Mouse (Mus musculus) embryonic facial prominence, embryonic 15.5 days (tissue): ENCODE measurements around the gene Sinhcaf. TPM values are rescaled to one million over a fixed set of nuclear protein-coding genes. Genes with fewer than 3 reads are reported as not detected.
"Not testable (repeated sequence)": the region's sequence is repeated elsewhere in the genome, so short reads cannot be mapped to it uniquely, and the experiment has no call there.

Source experiments
- ATAC-seq: fragments of 200-750 bp; cut with Nextera tagmentation; 2 replicates; pipeline ENCODE4 v1.8.0; 2017; ENCODE audit warnings: low read depth, moderate TSS enrichment; ENCODE audit not compliant: insufficient number of reproducible peaks, low FRiP score, low TSS enrichment
- H3K27ac ChIP-seq: fragments of 300-500 bp; sonication (generic); replicated peaks from 2 replicates; pipeline ENCODE4 v1.5.1; 2015; ENCODE audit warnings: mild to moderate bottlenecking, inconsistent platforms
- H3K27me3 ChIP-seq: fragments of 300-500 bp; sonication (generic); 2 replicates; pipeline ENCODE4 v1.6.1; 2015; ENCODE audit warnings: inconsistent platforms
- H3K36me3 ChIP-seq: fragments of 300-500 bp; sonication (generic); 2 replicates; pipeline ENCODE4 v1.6.1; 2015; ENCODE audit warnings: mild to moderate bottlenecking, inconsistent platforms
- H3K4me1 ChIP-seq: fragments of 300-500 bp; sonication (generic); 2 replicates; pipeline ENCODE4 v1.6.1; 2015; ENCODE audit warnings: inconsistent platforms
- H3K4me2 ChIP-seq: fragments of 300-500 bp; sonication (generic); replicated peaks from 2 replicates; pipeline ENCODE4 v1.6.1; 2015; ENCODE audit warnings: mild to moderate bottlenecking, inconsistent platforms
- H3K4me3 ChIP-seq: fragments of 300-500 bp; sonication (generic); replicated peaks from 2 replicates; pipeline ENCODE4 v1.5.1; 2015; ENCODE audit warnings: mild to moderate bottlenecking, inconsistent platforms
- H3K9ac ChIP-seq: fragments of 300-500 bp; sonication (generic); 2 replicates; pipeline ENCODE4 v1.6.1; 2015; ENCODE audit warnings: inconsistent platforms
- H3K9me3 ChIP-seq: fragments of 300-500 bp; sonication (generic); replicated peaks from 2 replicates; pipeline ENCODE4 v1.6.1; 2016; ENCODE audit warnings: inconsistent platforms
- WGBS: fragments of 180-500 bp; shearing (Covaris S2); methylation state at CpG from one replicate; pipeline ENCODE4 v1.1.7; 2015; 5-methylcytosine and 5-hydroxymethylcytosine counted together
- polyA plus RNA-seq: library from polyadenylated mRNA; unstranded; fragments of >200 nt; fragmentation: Nextera tagmentation; extraction: Ambion mirVana; gene quantifications from 2 replicates; pipeline ENCODE4 v1.2.1, GENCODE M21; 2015

Sinhcaf gene
- polyA plus RNA-seq, 1 experiment from 2014 or later: 76.4 TPM

GRCm38 (mm10) chr6:148944767-148945508 lies 1.3 kb downstream of the Sinhcaf start:
- Histone ChIP-seq H3K4me2 (peak overlapping the region; percentile 86), H3K27me3 (no peaks in the 10 kb centered on the region), H3K4me1 (peaks cover 7% of the 10 kb centered on the region; the same call in 1 of the 2 replicates), H3K36me3 (no peaks in the 10 kb centered on the region), H3K27ac (peak overlapping the region; percentile 92), H3K4me3 (peak overlapping the region; percentile 77), H3K9me3 (no peaks in the 10 kb centered on the region), H3K9ac (peak overlapping the region; percentile 76)
- under 1% methylated on average over 90 of the region's 92 CpGs for WGBS
- peak; percentile 57 for ATAC-seq

GRCm38 (mm10) chr6:148944344-148944766 lies 1.9 kb downstream of the Sinhcaf start:
- Histone ChIP-seq H3K4me3 (peak overlapping the region; percentile 77), H3K4me1 (peaks cover 7% of the 10 kb centered on the region; the same call in 1 of the 2 replicates), H3K9ac (peak overlapping the region; percentile 76), H3K4me2 (peak overlapping the region; percentile 86), H3K36me3 (no peaks in the 10 kb centered on the region), H3K9me3 (no peaks in the 10 kb centered on the region), H3K27me3 (no peaks in the 10 kb centered on the region), H3K27ac (peak overlapping the region; percentile 92)
- ATAC-seq: no peak
- under 1% methylated on average over 30 of the region's 30 CpGs for WGBS

GRCm38 (mm10) chr6:148943695-148944094 lies 2.6 kb downstream of the Sinhcaf start:
- Histone ChIP-seq H3K27ac (no peak overlapping the region), H3K9ac (no peak overlapping the region)

GRCm38 (mm10) chr6:148942406-148942805 lies 3.9 kb downstream of the Sinhcaf start:
- Histone ChIP-seq H3K9me3 (no peaks in the 10 kb centered on the region), H3K4me1 (peaks cover 7% of the 10 kb centered on the region; the same call in 1 of the 2 replicates), H3K27me3 (no peaks in the 10 kb centered on the region), H3K9ac (no peak overlapping the region), H3K4me2 (no peak overlapping the region), H3K27ac (no peak overlapping the region), H3K4me3 (no peak overlapping the region), H3K36me3 (no peaks in the 10 kb centered on the region)
- no peak for ATAC-seq
- WGBS: 69% methylated on average over 4 of the region's 4 CpGs

More at GRCm38 (mm10) chr6:148943695-148944094, 2.6 kb downstream of the Sinhcaf start:
- peaks cover 7% of the 10 kb centered on the region; the same call in 1 of the 2 replicates for H3K4me1 ChIP-seq
- H3K9me3 ChIP-seq: no peaks in the 10 kb centered on the region
- H3K27me3 ChIP-seq: no peaks in the 10 kb centered on the region
- ATAC-seq: no peak
- no peaks in the 10 kb centered on the region for H3K36me3 ChIP-seq
- peak overlapping the region; percentile 77 for H3K4me3 ChIP-seq
- WGBS: 17% methylated on average over 3 of the region's 3 CpGs
- H3K4me2 ChIP-seq: peak overlapping the region; percentile 86

- Histone ChIP-seq H3K4me2 (no peak overlapping the region), H3K27ac (no peak overlapping the region), H3K4me3 (no peak overlapping the region), H3K36me3 (no peaks in the 10 kb centered on the region), H3K4me1 (peaks cover 5% of the 10 kb centered on the region; the same call in 1 of the 2 replicates), H3K9ac (no peak overlapping the region), H3K9me3 (no peaks in the 10 kb centered on the region), H3K27me3 (no peaks in the 10 kb centered on the region)
- no peak for ATAC-seq
- WGBS: 64% methylated on average over 5 of the region's 5 CpGs
Measured at GRCm38 (mm10) chr6:148941880-148942279, 4.4 kb downstream of the Sinhcaf start.

GRCm38 (mm10) chr6:148940383-148940782 lies 5.9 kb downstream of the Sinhcaf start:
- H3K9ac ChIP-seq, H3K27me3 ChIP-seq, H3K4me2 ChIP-seq, H3K4me3 ChIP-seq, H3K27ac ChIP-seq, ATAC-seq, H3K36me3 ChIP-seq, H3K9me3 ChIP-seq, H3K4me1 ChIP-seq: not testable (repeated sequence)
- 83% methylated on average over 2 of the region's 3 CpGs for WGBS

- Histone ChIP-seq H3K4me2 (no peak overlapping the region), H3K4me1 (no peaks in the 10 kb centered on the region), H3K27me3 (no peaks in the 10 kb centered on the region), H3K36me3 (no peaks in the 10 kb centered on the region), H3K4me3 (no peak overlapping the region), H3K27ac (no peak overlapping the region), H3K9ac (no peak overlapping the region), H3K9me3 (no peaks in the 10 kb centered on the region)
- no peak for ATAC-seq
- 43% methylated on average over 1 of the region's 1 CpGs for WGBS
Measured at GRCm38 (mm10) chr6:148937693-148938092, 8.6 kb downstream of the Sinhcaf start.

- Histone ChIP-seq H3K36me3 (peaks cover 20% of the 10 kb centered on the region), H3K27me3 (no peaks in the 10 kb centered on the region), H3K27ac (no peak overlapping the region), H3K4me3 (no peak overlapping the region), H3K9ac (no peak overlapping the region), H3K4me2 (no peak overlapping the region), H3K4me1 (no peaks in the 10 kb centered on the region), H3K9me3 (no peaks in the 10 kb centered on the region)
- 72% methylated on average over 3 of the region's 3 CpGs for WGBS
- no peak for ATAC-seq
Measured at GRCm38 (mm10) chr6:148934961-148935590, 11.2 kb downstream of the Sinhcaf start.

GRCm38 (mm10) chr6:148931281-148931680 lies 15.0 kb downstream of the Sinhcaf start:
- no peak overlapping the region for H3K4me3 ChIP-seq
- H3K36me3 ChIP-seq: peaks cover 40% of the 10 kb centered on the region
- H3K9ac ChIP-seq: no peak overlapping the region
- 86% methylated on average over 6 of the region's 6 CpGs for WGBS
- H3K27me3 ChIP-seq: no peaks in the 10 kb centered on the region
- H3K9me3 ChIP-seq: no peaks in the 10 kb centered on the region
- no peak overlapping the region for H3K27ac ChIP-seq
- no peaks in the 10 kb centered on the region for H3K4me1 ChIP-seq
- ATAC-seq: no peak
- no peak overlapping the region for H3K4me2 ChIP-seq

- no peak for ATAC-seq
- Histone ChIP-seq H3K4me1 (no peaks in the 10 kb centered on the region), H3K9me3 (no peaks in the 10 kb centered on the region), H3K27me3 (no peaks in the 10 kb centered on the region), H3K4me2 (no peak overlapping the region), H3K9ac (no peak overlapping the region), H3K27ac (no peak overlapping the region), H3K36me3 (peaks cover 15% of the 10 kb centered on the region), H3K4me3 (no peak overlapping the region)
Measured at GRCm38 (mm10) chr6:148918841-148919398, 27.3 kb downstream of the Sinhcaf start.

- Histone ChIP-seq H3K4me1 (no peaks in the 10 kb centered on the region), H3K9ac (no peak overlapping the region), H3K4me2 (no peak overlapping the region), H3K9me3 (no peaks in the 10 kb centered on the region), H3K27ac (no peak overlapping the region), H3K36me3 (peaks cover 12% of the 10 kb centered on the region), H3K27me3 (no peaks in the 10 kb centered on the region), H3K4me3 (no peak overlapping the region)
- ATAC-seq: no peak
- 27% methylated on average over 1 of the region's 1 CpGs for WGBS
Measured at GRCm38 (mm10) chr6:148917672-148918071, 28.6 kb downstream of the Sinhcaf start.
